Comparison of ENCODE assay signal across 35 mouse cellular contexts in genomic region chr7:90258701-90259100, GRCm38 (mm10). TPM values are rescaled to one million over a fixed set of nuclear protein-coding genes. Genes with fewer than 3 reads are reported as not detected.
A peak's percentile ranks its signal among the peaks of the same experiment; 100 is the strongest.
DNase-seq lines count a peak whose midpoint lies in the region; ATAC-seq and TF ChIP-seq lines count a peak whose summit lies in the region.
"Had no signal": no experiment of that assay in that cellular context is flagged by ENCODE, and none has a peak within 500 bp of the region (broad histone marks: within the 10 kb centered on the region; RNA-seq: fewer than 3 reads in every experiment).

No protein-coding gene starts in this region.

- H3K4me2 ChIP-seq in lung, embryonic 16.5 days (ENCODE audit: low read depth, low read length) = no peak overlapping the region
- no peak overlapping the region for H3K4me2 ChIP-seq in stomach, embryonic 16.5 days (ENCODE audit: low read depth, low read length)
- H3K4me2 ChIP-seq: embryonic facial prominence, embryonic 13.5 days; forebrain, embryonic 13.5 days; heart, embryonic 13.5 days; liver, embryonic 11.5 days; midbrain, embryonic 13.5 days had no signal

- H3K9ac ChIP-seq in lung, embryonic 16.5 days (ENCODE audit: low read length) = no peak overlapping the region
- H3K9ac ChIP-seq in stomach, embryonic 16.5 days (ENCODE audit: low read length) = no peak overlapping the region
- H3K9ac ChIP-seq: embryonic facial prominence, embryonic 13.5 days; forebrain, embryonic 13.5 days; heart, embryonic 13.5 days; liver, postnatal 0 days; midbrain, embryonic 13.5 days had no signal

- H3K27me3 ChIP-seq in lung, embryonic 16.5 days (ENCODE audit: control insufficient read depth, insufficient read depth, low read depth, low read length) = no peaks in the 10 kb centered on the region
- no peaks in the 10 kb centered on the region for H3K27me3 ChIP-seq in stomach, embryonic 16.5 days (ENCODE audit: control insufficient read depth, insufficient read depth, low read length)
- H3K27me3 ChIP-seq in kidney, adult 2 months (replicated peaks; ENCODE audit: control insufficient read depth, insufficient read depth, low read length) = no peaks in the 10 kb centered on the region
- H3K27me3 ChIP-seq in forebrain, embryonic 10.5 days (ENCODE audit: poor library complexity, severe bottlenecking) = no peaks in the 10 kb centered on the region
- H3K27me3 ChIP-seq: embryonic facial prominence, embryonic 13.5 days; forebrain, embryonic 13.5 days; heart, embryonic 13.5 days; megakaryocyte, embryonic 14.5 days; midbrain, embryonic 13.5 days had no signal

- no peak for TF ChIP-seq CTCF in kidney, adult 2 months (conservative IDR thresholded peaks at IDR 0.05; ENCODE audit: insufficient read depth, insufficient read length, low read depth, low read length)

- intact Hi-C loops in heart, postnatal 36 days (cut with DNase I) = no loop called here

- WGBS in lung, embryonic 16.5 days = 46% methylated on average over 2 of the region's 2 CpGs
- 50% methylated on average over 2 of the region's 2 CpGs for WGBS in stomach, embryonic 16.5 days
- 95% methylated on average over 2 of the region's 2 CpGs for WGBS in kidney, adult 2 months
- WGBS in forebrain, embryonic 10.5 days = 91% methylated on average over 2 of the region's 2 CpGs

- no peak for TF ChIP-seq POLR2A in kidney, adult 2 months (IDR thresholded peaks at IDR 0.05; ENCODE audit: low read depth, low read length)

- no peak overlapping the region for H3K27ac ChIP-seq in lung, embryonic 16.5 days (ENCODE audit: low read length)
- H3K27ac ChIP-seq in stomach, embryonic 16.5 days (ENCODE audit: low read length) = peak overlapping the region; percentile 23; the same call in 1 of the 2 replicates
- no peak overlapping the region for H3K27ac ChIP-seq in kidney, adult 2 months (ENCODE audit: insufficient read depth, low read depth, low read length)
- H3K27ac ChIP-seq in forebrain, embryonic 10.5 days = no peak overlapping the region
- H3K27ac ChIP-seq: embryonic facial prominence, embryonic 13.5 days; forebrain, embryonic 13.5 days; heart, embryonic 13.5 days; hindbrain, embryonic 10.5 days; hindbrain, postnatal 0 days; layer of hippocampus, adult 2 months; midbrain, embryonic 13.5 days had no signal

- no peak overlapping the region for H3K4me3 ChIP-seq in lung, embryonic 16.5 days (ENCODE audit: low read length)
- no peak overlapping the region for H3K4me3 ChIP-seq in stomach, embryonic 16.5 days (replicated peaks; ENCODE audit: low read length)
- H3K4me3 ChIP-seq in kidney, adult 2 months (ENCODE audit: insufficient read depth, low read depth, low read length) = no peak overlapping the region
- H3K4me3 ChIP-seq in forebrain, embryonic 10.5 days = no peak overlapping the region
- H3K4me3 ChIP-seq: embryonic facial prominence, embryonic 13.5 days; erythroblast, embryonic 14.5 days; forebrain, embryonic 13.5 days; heart, embryonic 13.5 days; hindbrain, embryonic 10.5 days; layer of hippocampus, adult 2 months; megakaryocyte, embryonic 14.5 days; midbrain, embryonic 13.5 days had no signal

- H3K9me3 ChIP-seq in lung, embryonic 16.5 days (ENCODE audit: control insufficient read depth, low read length) = no peaks in the 10 kb centered on the region
- H3K9me3 ChIP-seq in stomach, embryonic 16.5 days (replicated peaks; ENCODE audit: control insufficient read depth, low read length) = no peaks in the 10 kb centered on the region
- H3K9me3 ChIP-seq in forebrain, embryonic 10.5 days = no peaks in the 10 kb centered on the region
- H3K9me3 ChIP-seq: embryonic facial prominence, embryonic 13.5 days; forebrain, embryonic 13.5 days; heart, embryonic 13.5 days; hindbrain, embryonic 10.5 days; megakaryocyte, embryonic 14.5 days; midbrain, embryonic 13.5 days had no signal

- peak; percentile 56 to 69 for DNase-seq in heart, adult 9 months (ENCODE audit: low spot score in 2 of 2)
- DNase-seq in heart, postnatal 36 days = no peak
- peak; percentile 49 for DNase-seq in lung, postnatal 10 days
- DNase-seq in kidney, adult 2 months = no peak
- DNase-seq in forebrain, embryonic 10.5 days (ENCODE audit: extremely low spot score, low spot score) = no peak
- DNase-seq: adrenal gland, postnatal 10 days; cerebellum, adult 2 months; cerebellum, postnatal 25 days; embryo, embryonic 11 days; gastrocnemius, postnatal 10 days; kidney, postnatal 25 days; layer of hippocampus, postnatal 36 days; liver, postnatal 0 days; thymus, postnatal 14 days had no signal

- H3K36me3 ChIP-seq in lung, embryonic 16.5 days (ENCODE audit: control insufficient read depth, insufficient read depth, low read length) = no peaks in the 10 kb centered on the region
- no peaks in the 10 kb centered on the region for H3K36me3 ChIP-seq in stomach, embryonic 16.5 days (ENCODE audit: control insufficient read depth, insufficient read depth, low read length)
- no peaks in the 10 kb centered on the region for H3K36me3 ChIP-seq in kidney, adult 2 months (ENCODE audit: control insufficient read depth, insufficient read depth, low read length)
- H3K36me3 ChIP-seq in forebrain, embryonic 10.5 days (replicated peaks) = no peaks in the 10 kb centered on the region
- H3K36me3 ChIP-seq: embryonic facial prominence, embryonic 13.5 days; heart, embryonic 13.5 days; hindbrain, embryonic 10.5 days; midbrain, embryonic 13.5 days had no signal

- H3K4me1 ChIP-seq in lung, embryonic 16.5 days (replicated peaks; ENCODE audit: control insufficient read depth, insufficient read depth, low read length) = no peaks in the 10 kb centered on the region
- H3K4me1 ChIP-seq in stomach, embryonic 16.5 days (ENCODE audit: control insufficient read depth, insufficient read depth, low read length) = no peaks in the 10 kb centered on the region
- H3K4me1 ChIP-seq in kidney, adult 2 months (ENCODE audit: control insufficient read depth, insufficient read depth, low read length) = no peaks in the 10 kb centered on the region
- H3K4me1 ChIP-seq in forebrain, embryonic 10.5 days = peaks cover 10% of the 10 kb centered on the region
- H3K4me1 ChIP-seq: embryonic facial prominence, embryonic 13.5 days; heart, embryonic 13.5 days had no signal

- peak; percentile 87 for ATAC-seq in lung, embryonic 16.5 days (ENCODE audit: low read depth)
- ATAC-seq in stomach, embryonic 16.5 days (ENCODE audit: insufficient read depth, low FRiP score) = no peak
- ATAC-seq: activated CD4-positive, CD25-positive, alpha-beta regulatory T cell, adult 4 months; forebrain, embryonic 13.5 days; hindbrain, postnatal 0 days; intestine, embryonic 16.5 days; liver, postnatal 0 days; midbrain, embryonic 13.5 days had no signal

RNA-seq across cellular contexts. Expression of gene Ccdc83, which starts 6.9 kb away (rescaled TPM):
- total RNA-seq in heart, postnatal 36 days (2021) = under 1 TPM; 0.24 to 0.28 TPM
- polyA plus RNA-seq in lung, embryonic 16.5 days (2015; fragmentation: Nextera tagmentation; extraction: Ambion mirVana) = not detected in 2 replicates
- polyA plus RNA-seq in stomach, embryonic 16.5 days (2015; fragmentation: Nextera tagmentation; extraction: Ambion mirVana) = not detected in 2 replicates
- polyA plus RNA-seq in kidney, adult 2 months (2012; rRNA removed) = not detected in 2 replicates
- polyA plus RNA-seq in forebrain, embryonic 10.5 days (2016; fragmentation: Nextera tagmentation; extraction: Ambion mirVana) = not detected in 2 replicates
- total RNA-seq: adrenal gland, postnatal 10 days; hindbrain, postnatal 0 days; layer of hippocampus, adult 2 months; layer of hippocampus, postnatal 36 days; left cerebral cortex, postnatal 10 days; MEL had no signal
- polyA plus RNA-seq: C2C12; cerebellum, adult 2 months; embryonic facial prominence, embryonic 13.5 days; erythroblast, embryonic 14.5 days; forebrain, embryonic 13.5 days; frontal cortex, adult 2 months; heart, embryonic 13.5 days; hindbrain, embryonic 10.5 days; hindbrain, postnatal 0 days; intestine, embryonic 16.5 days; kidney, embryonic 14.5 days; limb, embryonic 11.5 days; liver, embryonic 11.5 days; liver, postnatal 0 days; midbrain, embryonic 13.5 days; neural tube, embryonic 11.5 days had no signal

RNA-seq across cellular contexts. Expression of gene Sytl2, which starts 43.4 kb away (rescaled TPM):
- total RNA-seq in heart, postnatal 36 days (2021) = 1 to 10 TPM; 2.6 to 2.7 TPM
- 5.4 and 5.5 TPM in 2 replicates for polyA plus RNA-seq in lung, embryonic 16.5 days (2015; fragmentation: Nextera tagmentation; extraction: Ambion mirVana)
- polyA plus RNA-seq in stomach, embryonic 16.5 days (2015; fragmentation: Nextera tagmentation; extraction: Ambion mirVana) = 24.6 and 30.8 TPM in 2 replicates
- polyA plus RNA-seq in kidney, adult 2 months (2012; rRNA removed) = 9.0 and 9.6 TPM in 2 replicates
- polyA plus RNA-seq in forebrain, embryonic 10.5 days (2016; fragmentation: Nextera tagmentation; extraction: Ambion mirVana) = 1.5 and 2.0 TPM in 2 replicates
- total RNA-seq: MEL had no signal

Comparison
In these comparisons a context has a peak if more than half of its experiments do, and no peak if none do; other contexts are left out.
1. DNase-seq: peak in heart, adult 9 months (2 of 2) and lung, postnatal 10 days (single experiment); none in heart, postnatal 36 days (0 of 2), kidney, adult 2 months (single experiment) and forebrain, embryonic 10.5 days (single experiment).